Mouse (Mus musculus) megakaryocyte, embryonic 14.5 days (primary cell): Measurements from ENCODE around the gene Isoc2b. TPM values are rescaled to one million over a fixed set of nuclear protein-coding genes. Genes with fewer than 3 reads are reported as not detected.
A peak's percentile ranks its signal among the peaks of the same experiment; 100 is the strongest.
"Not testable (repeated sequence)": the region's sequence is repeated elsewhere in the genome, so short reads cannot be mapped to it uniquely, and the experiment has no call there.

Experiments used
- H3K27me3 ChIP-seq: replicated peaks from 2 replicates; pipeline ENCODE3; 2012; ENCODE audit warnings: inconsistent platforms
- H3K36me3 ChIP-seq: replicated peaks from 2 replicates; pipeline ENCODE3; 2012; ENCODE audit warnings: low read length, inconsistent platforms, mixed read lengths
- H3K4me1 ChIP-seq: 2 replicates; pipeline ENCODE4 v1.6.1; 2012; ENCODE audit warnings: inconsistent platforms
- H3K4me3 ChIP-seq: replicated peaks from 2 replicates; pipeline ENCODE3; 2012; ENCODE audit warnings: moderate library complexity, mild to moderate bottlenecking, inconsistent platforms
- H3K9me3 ChIP-seq: 2 replicates; pipeline ENCODE4 v1.6.1; 2012; ENCODE audit warnings: inconsistent platforms
- FLI1 ChIP-seq: IDR thresholded peaks from 2 replicates; pipeline ENCODE4 v1.6.1; 2012; ENCODE audit warnings: low read length, inconsistent platforms, mixed read lengths
- GATA1 ChIP-seq: IDR thresholded peaks from 3 replicates; pipeline ENCODE4 v1.6.1; 2012; ENCODE audit warnings: mixed read lengths, low read length, inconsistent platforms, borderline replicate concordance
- polyA plus RNA-seq: library from polyadenylated mRNA; stranded (reverse); fragments of >175 nt; gene quantifications from 2 replicates; pipeline ENCODE4 v1.2.3, GENCODE M21; 2012; ENCODE audit warnings: low replicate concordance; ENCODE audit not compliant: insufficient read depth

Gene Isoc2b
- polyA plus RNA-seq, 1 experiment = 6.1 TPM

- Histone ChIP-seq H3K4me1 (peaks cover 20% of the 10 kb centered on the region), H3K9me3 (peaks cover under 1% of the 10 kb centered on the region), H3K4me3 (peak within 1 kb of the TSS; percentile 93), H3K36me3 (no peaks in the 10 kb centered on the region), H3K27me3 (peaks cover 1% of the 10 kb centered on the region)
- TF ChIP-seq GATA1 = no peak
- no peak for TF ChIP-seq FLI1
Measured at GRCm38 (mm10) chr7:4876753-4877221, 6.7 kb upstream of the Isoc2b start, which contains the start of gene Isoc2a. TSS of gene Isoc2a (plus strand) at chr7:4877153.

GRCm38 (mm10) chr7:4866631-4867180 lies 3.4 kb downstream of the Isoc2b start:
- Histone ChIP-seq H3K4me3 (peak overlapping the region; percentile 96), H3K9me3 (no peaks in the 10 kb centered on the region), H3K27me3 (peaks cover 6% of the 10 kb centered on the region), H3K36me3 (no peaks in the 10 kb centered on the region), H3K4me1 (peaks cover 29% of the 10 kb centered on the region)
- TF ChIP-seq FLI1 (no peak), GATA1 (no peak)

GRCm38 (mm10) chr7:4865579-4866493 lies 4.2 kb downstream of the Isoc2b start:
- no peaks in the 10 kb centered on the region for H3K36me3 ChIP-seq
- peak overlapping the region; percentile 96 for H3K4me3 ChIP-seq
- H3K4me1 ChIP-seq = peaks cover 29% of the 10 kb centered on the region
- H3K27me3 ChIP-seq = peaks cover 3% of the 10 kb centered on the region
- H3K9me3 ChIP-seq = no peaks in the 10 kb centered on the region
- TF ChIP-seq GATA1 (no peak), FLI1 (no peak)

- H3K4me3 ChIP-seq = peak overlapping the region; percentile 96
- TF ChIP-seq FLI1 = no peak
- TF ChIP-seq GATA1 = no peak
- no peaks in the 10 kb centered on the region for H3K9me3 ChIP-seq
- peaks cover 3% of the 10 kb centered on the region for H3K27me3 ChIP-seq
- no peaks in the 10 kb centered on the region for H3K36me3 ChIP-seq
- peaks cover 29% of the 10 kb centered on the region for H3K4me1 ChIP-seq
Measured at GRCm38 (mm10) chr7:4865090-4865489, 5.0 kb downstream of the Isoc2b start.

- TF ChIP-seq GATA1 (no peak), FLI1 (no peak)
- peaks cover 29% of the 10 kb centered on the region for H3K4me1 ChIP-seq
- no peaks in the 10 kb centered on the region for H3K9me3 ChIP-seq
- H3K27me3 ChIP-seq = no peaks in the 10 kb centered on the region
- H3K4me3 ChIP-seq = no peak overlapping the region
- H3K36me3 ChIP-seq = no peaks in the 10 kb centered on the region
Measured at GRCm38 (mm10) chr7:4864130-4864845, 5.8 kb downstream of the Isoc2b start.

GRCm38 (mm10) chr7:4863541-4864080 lies 6.4 kb downstream of the Isoc2b start:
- H3K4me1 ChIP-seq = peaks cover 29% of the 10 kb centered on the region
- no peaks in the 10 kb centered on the region for H3K9me3 ChIP-seq
- TF ChIP-seq FLI1 (no peak), GATA1 (no peak)
- H3K36me3 ChIP-seq = no peaks in the 10 kb centered on the region
- no peaks in the 10 kb centered on the region for H3K27me3 ChIP-seq
- no peak overlapping the region for H3K4me3 ChIP-seq

GRCm38 (mm10) chr7:4863041-4863440 lies 7.0 kb downstream of the Isoc2b start:
- no peaks in the 10 kb centered on the region for H3K9me3 ChIP-seq
- H3K4me3 ChIP-seq = no peak overlapping the region
- no peaks in the 10 kb centered on the region for H3K36me3 ChIP-seq
- H3K4me1 ChIP-seq = peaks cover 29% of the 10 kb centered on the region
- TF ChIP-seq FLI1 = no peak
- no peak for TF ChIP-seq GATA1
- no peaks in the 10 kb centered on the region for H3K27me3 ChIP-seq

GRCm38 (mm10) chr7:4860926-4861325 lies 9.1 kb downstream of the Isoc2b start:
- H3K27me3 ChIP-seq, H3K4me3 ChIP-seq, H3K9me3 ChIP-seq, H3K36me3 ChIP-seq: not testable (repeated sequence)
- H3K4me1 ChIP-seq = peaks cover 21% of the 10 kb centered on the region

- TF ChIP-seq GATA1 = no peak
- TF ChIP-seq FLI1 = no peak
- Histone ChIP-seq H3K4me1 (peaks cover 14% of the 10 kb centered on the region), H3K36me3 (no peaks in the 10 kb centered on the region), H3K9me3 (no peaks in the 10 kb centered on the region), H3K4me3 (no peak overlapping the region), H3K27me3 (peaks cover 4% of the 10 kb centered on the region)
Measured at GRCm38 (mm10) chr7:4859418-4859978, 10.6 kb downstream of the Isoc2b start.
